Mouse (Mus musculus): ENCODE results near the gene Mrvi1. TPM values are rescaled to one million over a fixed set of nuclear protein-coding genes. Genes with fewer than 3 reads are reported as not detected.

Mrvi1 gene
- 10.3 TPM for polyA plus RNA-seq (2014; fragmentation: Illumina TruSeq; extraction: RNeasy Lipid Tissue Mini Kit (QIAGEN cat#74804); ENCODE audit: low replicate concordance)

DNA sequence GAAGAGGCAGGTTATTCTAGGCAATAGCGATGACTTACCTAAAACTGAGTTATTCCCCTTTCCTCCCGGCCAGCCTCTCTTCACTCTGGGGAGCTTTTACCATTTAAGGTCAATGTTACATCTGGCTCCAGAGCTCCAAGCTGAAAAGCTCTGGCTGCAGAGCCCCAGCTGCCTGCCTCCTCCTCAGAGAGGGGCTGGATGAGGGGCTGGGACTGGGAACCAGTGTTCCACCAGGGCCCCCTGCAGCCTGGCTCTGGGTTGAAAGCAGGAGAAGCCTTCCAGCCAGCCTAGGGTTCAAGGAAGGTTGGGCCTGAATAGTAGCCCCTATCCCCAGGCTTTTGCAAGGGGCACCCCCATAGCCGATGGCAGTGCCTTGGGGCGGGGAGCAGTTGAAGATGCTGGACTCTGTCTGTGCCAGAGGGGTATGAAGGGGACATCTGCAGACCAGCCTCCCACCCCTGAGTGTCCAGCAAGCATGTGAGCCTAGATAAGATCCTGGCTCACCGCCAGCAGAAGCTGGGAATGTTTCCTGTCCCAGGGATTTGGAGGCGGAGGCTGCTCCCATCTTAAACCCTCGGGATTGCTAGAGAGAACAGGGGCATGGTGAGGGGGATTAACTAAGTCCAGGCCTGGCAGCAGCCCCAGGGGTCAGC, at the start of gene Mrvi1:
Gene Mrvi1, minus strand, starts transcription at position 409 of the 653 bp plus-strand sequence.

DNA sequence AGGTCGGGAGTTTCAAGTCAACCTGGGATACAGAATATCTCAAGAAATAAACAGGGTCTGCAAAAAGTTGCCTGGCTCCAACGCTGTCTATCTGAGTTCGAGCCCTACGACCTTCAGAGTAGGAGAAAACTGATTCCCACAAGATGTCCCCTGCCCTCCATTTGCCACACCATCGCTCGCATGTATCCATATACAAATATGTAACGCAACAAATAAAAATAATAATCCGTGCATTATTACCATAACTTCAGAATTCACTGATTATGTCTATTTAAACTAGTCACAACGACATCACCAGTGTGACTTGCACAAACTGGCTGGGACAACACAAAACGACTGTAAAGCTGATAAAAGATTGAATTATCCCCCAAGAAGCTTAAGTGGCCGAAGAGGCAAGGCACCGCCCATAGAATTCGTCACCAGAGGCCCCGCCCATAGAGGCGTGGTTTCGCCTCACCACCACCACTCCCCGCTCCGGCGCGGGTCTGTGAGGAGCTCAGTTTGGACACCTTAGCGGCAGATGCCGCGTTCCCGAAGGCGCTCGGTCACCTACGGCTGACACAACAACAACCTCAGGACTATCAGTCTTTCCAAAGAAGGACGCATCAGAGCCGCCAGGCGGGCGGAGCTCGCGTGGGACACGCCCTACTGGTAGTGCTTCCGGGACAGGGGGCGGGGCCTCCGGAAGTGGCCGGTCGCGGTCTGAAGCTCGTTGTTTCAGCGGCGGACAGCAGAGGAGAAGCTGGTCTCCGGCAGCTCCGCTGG, 46.2 kb upstream of the Mrvi1 start, which contains the start of gene Ctr9:
Gene Ctr9, plus strand, starts transcription at position 671 of the 765 bp plus-strand sequence.

DNA sequence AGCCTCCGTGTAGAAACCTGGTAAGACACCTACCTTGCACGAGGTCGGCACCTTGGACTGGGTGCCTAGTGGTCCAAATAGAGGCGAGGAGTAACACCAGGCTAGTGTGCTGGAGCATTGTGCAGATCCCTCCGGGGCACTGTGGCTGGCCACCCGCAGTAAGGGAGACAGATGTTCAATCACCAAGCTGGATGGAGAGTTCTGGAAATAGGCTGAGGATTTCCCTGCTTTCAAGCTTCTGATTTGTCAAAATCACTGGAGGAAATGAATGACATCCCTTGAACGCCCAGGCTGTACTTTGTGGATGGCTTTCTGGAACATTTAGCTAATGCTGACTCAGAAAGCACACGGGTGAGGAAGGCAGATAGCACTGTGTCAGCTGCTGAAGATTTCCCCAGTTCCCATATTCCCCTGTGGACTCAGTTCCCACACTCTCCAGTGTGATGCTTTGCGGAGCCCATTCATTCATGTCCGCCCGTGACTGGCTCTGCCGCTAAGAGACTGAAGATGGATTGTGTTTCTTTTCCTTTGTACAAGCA, 119.4 kb downstream of the Mrvi1 start, which contains the start of gene Lyve1:
Gene Lyve1, minus strand, starts transcription at position 489 of the 539 bp plus-strand sequence.

DNA sequence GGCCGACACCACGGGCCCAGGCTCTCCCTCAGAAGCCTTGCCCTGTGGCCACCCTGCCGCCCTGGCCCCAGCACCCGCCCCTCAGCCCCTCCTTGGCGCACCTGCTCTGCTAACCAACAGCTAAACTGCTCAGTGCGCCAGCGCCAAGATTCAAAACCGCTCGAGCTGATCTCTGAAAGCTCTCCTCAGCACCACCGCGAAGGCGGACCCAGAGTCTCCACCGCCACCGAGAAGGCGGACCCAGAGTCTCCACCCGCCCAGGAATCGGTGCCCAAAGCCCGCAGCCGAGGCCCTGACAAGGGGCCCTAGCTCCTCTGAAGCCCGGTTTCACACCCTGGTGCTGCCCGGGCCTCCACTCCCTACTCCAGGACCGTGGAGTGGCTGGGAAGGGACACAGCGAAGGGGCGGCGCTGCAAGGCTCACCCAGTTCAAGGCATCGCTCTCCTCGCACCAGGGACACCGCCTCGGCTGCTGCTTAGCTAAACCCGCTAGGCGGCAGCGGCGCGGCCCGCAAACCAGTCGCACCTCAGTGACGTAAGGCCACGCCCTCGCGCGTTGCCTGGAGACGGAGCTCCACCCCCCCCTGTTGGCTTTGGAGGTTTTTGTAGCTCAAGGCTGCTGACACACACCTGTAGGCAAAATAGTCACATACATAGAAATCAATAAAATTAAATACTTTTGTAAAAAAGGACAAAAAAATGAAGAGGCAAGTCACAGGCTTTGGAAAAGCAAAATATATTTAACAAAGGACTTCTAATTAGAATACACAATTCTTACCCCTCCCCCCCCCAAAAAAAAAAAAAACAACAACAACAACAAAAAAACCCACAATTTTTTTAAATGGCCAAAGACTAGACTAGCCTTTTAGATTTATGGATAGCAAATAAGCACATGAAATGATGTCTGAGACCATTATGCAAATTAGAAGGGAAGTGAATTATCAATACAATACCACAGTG, 138.1 kb downstream of the Mrvi1 start, which contains the start of gene Rnf141:
Gene Rnf141, minus strand, starts transcription at position 542 of the 959 bp plus-strand sequence.

Other genes with a start within 250 kb of the Mrvi1 start
- 9.5 TPM for gene Ampd3, start 214.3 kb downstream of the Mrvi1 start, polyA plus RNA-seq (2014; fragmentation: Illumina TruSeq; extraction: RNeasy Lipid Tissue Mini Kit (QIAGEN cat#74804); ENCODE audit: low replicate concordance)
- gene Rnf141, start 138.0 kb downstream of the Mrvi1 start, polyA plus RNA-seq (2014; fragmentation: Illumina TruSeq; extraction: RNeasy Lipid Tissue Mini Kit (QIAGEN cat#74804); ENCODE audit: low replicate concordance), result 111 TPM
- 15.6 TPM for gene Lyve1, start 119.2 kb downstream of the Mrvi1 start, polyA plus RNA-seq (2014; fragmentation: Illumina TruSeq; extraction: RNeasy Lipid Tissue Mini Kit (QIAGEN cat#74804); ENCODE audit: low replicate concordance)
- gene Ctr9, start 46.5 kb upstream of the Mrvi1 start, polyA plus RNA-seq (2014; fragmentation: Illumina TruSeq; extraction: RNeasy Lipid Tissue Mini Kit (QIAGEN cat#74804); ENCODE audit: low replicate concordance), result 15.8 TPM
- gene Eif4g2, start 100.6 kb upstream of the Mrvi1 start, polyA plus RNA-seq (2014; fragmentation: Illumina TruSeq; extraction: RNeasy Lipid Tissue Mini Kit (QIAGEN cat#74804); ENCODE audit: low replicate concordance), result 1,727 TPM